Mouse (Mus musculus): Measurements from ENCODE around the gene Ptbp2. TPM values are rescaled to one million over a fixed set of nuclear protein-coding genes. Genes with fewer than 3 reads are reported as not detected.

The Ptbp2 gene
- polyA plus RNA-seq, 1 experiment from 2014 or later = 150 TPM

DNA sequence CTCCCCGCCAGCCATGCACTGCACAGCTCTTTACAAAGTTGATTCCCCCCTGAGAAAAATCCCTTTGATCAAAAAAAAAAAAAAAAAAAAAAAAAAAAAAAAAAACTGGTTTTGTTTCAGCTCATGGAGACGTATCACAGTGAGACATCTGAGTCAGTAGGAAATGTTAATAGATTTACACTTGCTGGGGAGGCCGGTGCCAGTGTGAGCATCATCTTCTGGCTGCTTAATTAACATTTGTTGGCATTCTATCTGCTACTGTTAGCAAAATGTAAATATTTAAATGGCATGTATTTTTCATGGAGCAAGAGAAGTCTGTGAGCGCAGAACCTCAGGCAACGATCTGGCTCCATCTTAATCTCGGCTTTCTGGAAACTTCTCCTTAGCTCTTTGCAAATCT is 99.5 kb downstream of the Ptbp2 start:
- Histone ChIP-seq H3K4me1 (replicated peaks) (no peaks in the 10 kb centered on the region), H3K4me3 (replicated peaks) (no peak overlapping the region), H3K4me2 (no peak overlapping the region), H3K27me3 (no peaks in the 10 kb centered on the region), H3K9ac (replicated peaks) (no peak overlapping the region), H3K36me3 (no peaks in the 10 kb centered on the region), H3K9me3 (no peaks in the 10 kb centered on the region), H3K27ac (no peak overlapping the region)
- no peak for ATAC-seq (ENCODE audit: insufficient number of reproducible peaks, insufficient read depth, low FRiP score, low TSS enrichment, low read depth)
- 66% methylated on average over 6 of the region's 6 CpGs for WGBS

Small RNA genes lying within 50 kb of the gene (microRNA-seq; reads per million reads assigned to microRNA genes)
- gene Gm24744 = not detected

All from limb, embryonic 12.5 days (tissue).